Mouse (Mus musculus) limb, embryonic 13.5 days (tissue): ENCODE measurements around the gene Trpm8. TPM values are rescaled to one million over a fixed set of nuclear protein-coding genes. Genes with fewer than 3 reads are reported as not detected.

Experiments used
- ATAC-seq: fragments of 200-750 bp; cut with Nextera tagmentation; 2 replicates; pipeline ENCODE4 v1.8.0; 2017; ENCODE audit warnings: low read depth, moderate number of reproducible peaks, moderate TSS enrichment; ENCODE audit not compliant: low FRiP score
- H3K27ac ChIP-seq: fragments of 300-500 bp; sonication (generic); 2 replicates; pipeline ENCODE4 v1.5.1; 2015; ENCODE audit warnings: inconsistent platforms, mild to moderate bottlenecking, moderate library complexity
- H3K27me3 ChIP-seq: fragments of 300-500 bp; sonication (generic); 2 replicates; pipeline ENCODE4 v1.6.1; 2015; ENCODE audit warnings: mild to moderate bottlenecking, inconsistent platforms
- H3K36me3 ChIP-seq: fragments of 300-500 bp; sonication (generic); 2 replicates; pipeline ENCODE4 v1.6.1; 2015; ENCODE audit warnings: inconsistent platforms, mild to moderate bottlenecking, moderate library complexity
- H3K4me1 ChIP-seq: fragments of 300-500 bp; sonication (generic); 2 replicates; pipeline ENCODE4 v1.6.1; 2015; ENCODE audit warnings: inconsistent platforms
- H3K4me2 ChIP-seq: fragments of 300-500 bp; sonication (generic); replicated peaks from 2 replicates; pipeline ENCODE4 v1.6.1; 2015; ENCODE audit warnings: inconsistent platforms, mild to moderate bottlenecking, moderate library complexity
- H3K4me3 ChIP-seq: fragments of 300-500 bp; sonication (generic); 2 replicates; pipeline ENCODE4 v1.5.1; 2015; ENCODE audit warnings: moderate library complexity, mild to moderate bottlenecking, inconsistent platforms
- H3K9ac ChIP-seq: fragments of 300-500 bp; sonication (generic); 2 replicates; pipeline ENCODE4 v1.6.1; 2015; ENCODE audit warnings: mild to moderate bottlenecking, inconsistent platforms
- H3K9me3 ChIP-seq: fragments of 300-500 bp; sonication (generic); 2 replicates; pipeline ENCODE4 v1.6.1; 2016; ENCODE audit warnings: inconsistent platforms
- WGBS: fragments of 180-500 bp; shearing (Covaris S2); methylation state at CpG from one replicate; pipeline ENCODE4 v1.1.7; 2015; 5-methylcytosine and 5-hydroxymethylcytosine counted together
- polyA plus RNA-seq: library from polyadenylated mRNA; unstranded; fragments of >200 nt; fragmentation: Nextera tagmentation; extraction: Ambion mirVana; gene quantifications from 2 replicates; pipeline ENCODE4 v1.2.1, GENCODE M21; 2015

Gene Trpm8
- polyA plus RNA-seq, 1 experiment from 2014 or later = not detected

- Histone ChIP-seq H3K4me2 (no peak overlapping the region), H3K9ac (no peak overlapping the region), H3K4me1 (no peaks in the 10 kb centered on the region), H3K27me3 (no peaks in the 10 kb centered on the region), H3K9me3 (peaks cover 97% of the 10 kb centered on the region), H3K27ac (no peak overlapping the region), H3K36me3 (no peaks in the 10 kb centered on the region), H3K4me3 (no peak overlapping the region)
- ATAC-seq = 0 out of 2 replicates have a peak, but pooled peaks have one; percentile 1
- 65% methylated on average over 11 of the region's 11 CpGs for WGBS
Observed at GRCm38 (mm10) chr1:88235046-88235893, 42.2 kb upstream of the Trpm8 start.

DNA sequence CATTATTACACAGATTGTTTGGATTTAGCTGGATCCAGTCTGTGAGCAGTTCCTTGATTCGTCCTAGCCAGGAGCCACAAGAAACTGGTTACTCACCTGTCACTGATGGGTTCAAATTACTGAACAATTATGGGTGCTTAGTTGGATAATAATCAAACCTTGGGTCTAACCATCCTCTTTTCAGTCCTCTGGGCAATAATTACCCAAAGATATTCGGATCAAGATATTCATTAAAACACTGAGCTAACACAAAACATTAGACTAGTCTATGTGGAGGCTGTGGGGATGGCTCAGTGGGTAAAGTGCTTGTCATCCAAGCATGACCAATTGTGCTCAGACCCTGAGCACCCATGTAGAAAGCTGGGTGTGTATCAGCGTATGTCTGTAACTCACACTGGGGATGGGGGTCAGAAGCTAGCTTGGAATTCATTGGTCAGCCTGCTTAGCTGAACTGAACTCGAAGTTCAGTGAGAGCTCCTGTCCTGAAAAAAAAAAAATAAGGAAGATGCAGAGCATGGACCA is 41.5 kb upstream of the Trpm8 start:
- H3K9ac ChIP-seq = no peak overlapping the region
- H3K27me3 ChIP-seq = no peaks in the 10 kb centered on the region
- H3K36me3 ChIP-seq = no peaks in the 10 kb centered on the region
- 67% methylated on average over 4 of the region's 4 CpGs for WGBS
- H3K9me3 ChIP-seq = peaks cover 97% of the 10 kb centered on the region
- H3K4me1 ChIP-seq = no peaks in the 10 kb centered on the region
- H3K27ac ChIP-seq = no peak overlapping the region
- H3K4me3 ChIP-seq = no peak overlapping the region
- no peak for ATAC-seq
- no peak overlapping the region for H3K4me2 ChIP-seq

- no peak overlapping the region for H3K9ac ChIP-seq
- no peaks in the 10 kb centered on the region for H3K4me1 ChIP-seq
- peaks cover 95% of the 10 kb centered on the region for H3K9me3 ChIP-seq
- H3K27me3 ChIP-seq = no peaks in the 10 kb centered on the region
- no peak overlapping the region for H3K4me3 ChIP-seq
- ATAC-seq = no peak
- H3K27ac ChIP-seq = no peak overlapping the region
- H3K4me2 ChIP-seq = no peak overlapping the region
- H3K36me3 ChIP-seq = no peaks in the 10 kb centered on the region
- 79% methylated on average over 5 of the region's 5 CpGs for WGBS
Observed at GRCm38 (mm10) chr1:88237311-88237710, 40.1 kb upstream of the Trpm8 start.

DNA sequence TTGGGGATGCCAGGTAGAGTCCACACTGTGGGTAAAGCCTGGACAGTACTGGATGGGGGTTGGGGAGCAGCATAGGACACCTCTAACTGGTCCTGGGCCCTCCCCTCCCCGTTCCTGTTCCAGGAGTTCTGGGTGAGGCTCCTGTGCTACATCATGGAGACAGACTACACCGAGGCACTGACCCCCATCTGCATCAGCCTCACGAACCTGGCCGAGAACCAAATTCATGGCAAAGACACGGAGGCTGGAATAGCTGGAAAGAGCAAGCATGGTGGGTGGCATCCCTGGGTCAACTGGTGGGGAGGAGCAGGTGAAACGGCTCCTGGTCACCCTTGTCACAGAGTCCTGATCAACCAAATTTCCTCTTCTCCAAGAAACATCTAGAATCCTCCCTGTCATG is 38.7 kb upstream of the Trpm8 start:
- H3K9ac ChIP-seq = no peak overlapping the region
- H3K9me3 ChIP-seq = peaks cover 94% of the 10 kb centered on the region
- WGBS = 79% methylated on average over 6 of the region's 6 CpGs
- H3K4me2 ChIP-seq = no peak overlapping the region
- H3K4me3 ChIP-seq = no peak overlapping the region
- no peaks in the 10 kb centered on the region for H3K4me1 ChIP-seq
- H3K36me3 ChIP-seq = no peaks in the 10 kb centered on the region
- no peaks in the 10 kb centered on the region for H3K27me3 ChIP-seq
- H3K27ac ChIP-seq = no peak overlapping the region
- ATAC-seq = no peak

GRCm38 (mm10) chr1:88240072-88240471 is 37.4 kb upstream of the Trpm8 start:
- H3K27me3 ChIP-seq = no peaks in the 10 kb centered on the region
- no peak overlapping the region for H3K9ac ChIP-seq
- WGBS = 73% methylated on average over 5 of the region's 5 CpGs
- H3K4me1 ChIP-seq = no peaks in the 10 kb centered on the region
- H3K36me3 ChIP-seq = no peaks in the 10 kb centered on the region
- no peak overlapping the region for H3K4me2 ChIP-seq
- no peak for ATAC-seq
- no peak overlapping the region for H3K4me3 ChIP-seq
- no peak overlapping the region for H3K27ac ChIP-seq
- H3K9me3 ChIP-seq = peaks cover 94% of the 10 kb centered on the region

- Histone ChIP-seq H3K4me2 (no peak overlapping the region), H3K4me3 (no peak overlapping the region), H3K4me1 (no peaks in the 10 kb centered on the region), H3K9ac (no peak overlapping the region), H3K27ac (no peak overlapping the region), H3K9me3 (peaks cover 94% of the 10 kb centered on the region), H3K36me3 (no peaks in the 10 kb centered on the region), H3K27me3 (no peaks in the 10 kb centered on the region)
- 70% methylated on average over 4 of the region's 4 CpGs for WGBS
- ATAC-seq = no peak
Observed at GRCm38 (mm10) chr1:88240579-88240978, 36.9 kb upstream of the Trpm8 start.

GRCm38 (mm10) chr1:88243861-88244260 is 33.6 kb upstream of the Trpm8 start:
- 63% methylated on average over 5 of the region's 5 CpGs for WGBS
- H3K4me3 ChIP-seq = no peak overlapping the region
- H3K27me3 ChIP-seq = no peaks in the 10 kb centered on the region
- peaks cover 96% of the 10 kb centered on the region for H3K9me3 ChIP-seq
- no peak for ATAC-seq
- H3K4me2 ChIP-seq = no peak overlapping the region
- no peaks in the 10 kb centered on the region for H3K36me3 ChIP-seq
- H3K27ac ChIP-seq = no peak overlapping the region
- no peaks in the 10 kb centered on the region for H3K4me1 ChIP-seq
- no peak overlapping the region for H3K9ac ChIP-seq

DNA sequence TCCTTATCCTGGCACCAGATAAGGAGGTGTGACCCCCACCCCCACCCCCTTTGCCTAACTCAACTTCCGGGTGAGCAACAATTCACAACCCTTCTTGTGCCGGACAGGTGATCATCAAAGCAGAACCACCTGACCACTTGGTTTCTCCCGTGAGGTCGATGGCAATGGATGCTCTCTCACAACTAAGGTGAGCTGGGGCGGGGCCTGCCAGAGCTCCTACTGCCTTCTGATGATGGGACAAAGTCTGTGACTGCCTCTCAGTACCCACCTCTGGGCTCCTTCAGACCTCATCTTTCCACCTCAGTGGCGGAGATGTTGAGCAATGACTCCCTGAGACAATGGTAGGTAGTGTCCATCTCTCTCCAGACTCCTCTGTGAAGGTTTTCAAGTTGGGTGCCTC is 31.6 kb upstream of the Trpm8 start:
- H3K9me3 ChIP-seq = peaks cover 96% of the 10 kb centered on the region
- 76% methylated on average over 6 of the region's 6 CpGs for WGBS
- H3K4me3 ChIP-seq = no peak overlapping the region
- ATAC-seq = no peak
- H3K27me3 ChIP-seq = no peaks in the 10 kb centered on the region
- no peak overlapping the region for H3K4me2 ChIP-seq
- no peaks in the 10 kb centered on the region for H3K36me3 ChIP-seq
- H3K9ac ChIP-seq = no peak overlapping the region
- H3K4me1 ChIP-seq = no peaks in the 10 kb centered on the region
- no peak overlapping the region for H3K27ac ChIP-seq

GRCm38 (mm10) chr1:88246386-88246785 is 31.1 kb upstream of the Trpm8 start:
- Histone ChIP-seq H3K27me3 (no peaks in the 10 kb centered on the region), H3K36me3 (no peaks in the 10 kb centered on the region), H3K27ac (no peak overlapping the region), H3K4me2 (no peak overlapping the region), H3K9ac (no peak overlapping the region), H3K4me1 (no peaks in the 10 kb centered on the region), H3K4me3 (no peak overlapping the region), H3K9me3 (peaks cover 96% of the 10 kb centered on the region)
- WGBS = 44% methylated on average over 6 of the region's 6 CpGs
- no peak for ATAC-seq

DNA sequence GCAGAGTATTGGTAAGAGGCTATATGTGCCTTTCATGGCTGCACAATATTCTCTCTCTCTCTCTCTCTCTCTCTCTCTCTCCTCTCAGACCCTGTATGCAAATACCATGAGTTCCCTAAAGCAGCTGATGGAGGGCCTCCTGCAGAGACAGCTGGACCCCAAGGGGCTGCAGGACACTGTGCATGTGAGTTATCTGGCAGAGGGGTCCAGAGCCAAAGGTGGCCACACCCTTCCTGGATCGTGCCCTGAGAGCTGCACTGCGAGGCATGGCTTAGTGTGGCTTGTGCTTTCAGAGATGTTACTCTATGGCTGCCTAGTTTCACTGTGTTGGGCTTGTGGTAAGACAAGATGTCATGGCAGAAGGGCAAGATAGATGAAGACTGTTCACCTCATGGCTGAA is 29.8 kb upstream of the Trpm8 start:
- Histone ChIP-seq H3K27me3 (no peaks in the 10 kb centered on the region), H3K4me2 (no peak overlapping the region), H3K4me1 (no peaks in the 10 kb centered on the region), H3K4me3 (no peak overlapping the region), H3K36me3 (no peaks in the 10 kb centered on the region), H3K9ac (no peak overlapping the region), H3K9me3 (peaks cover 94% of the 10 kb centered on the region), H3K27ac (no peak overlapping the region)
- WGBS = 55% methylated on average over 2 of the region's 2 CpGs
- ATAC-seq = no peak

DNA sequence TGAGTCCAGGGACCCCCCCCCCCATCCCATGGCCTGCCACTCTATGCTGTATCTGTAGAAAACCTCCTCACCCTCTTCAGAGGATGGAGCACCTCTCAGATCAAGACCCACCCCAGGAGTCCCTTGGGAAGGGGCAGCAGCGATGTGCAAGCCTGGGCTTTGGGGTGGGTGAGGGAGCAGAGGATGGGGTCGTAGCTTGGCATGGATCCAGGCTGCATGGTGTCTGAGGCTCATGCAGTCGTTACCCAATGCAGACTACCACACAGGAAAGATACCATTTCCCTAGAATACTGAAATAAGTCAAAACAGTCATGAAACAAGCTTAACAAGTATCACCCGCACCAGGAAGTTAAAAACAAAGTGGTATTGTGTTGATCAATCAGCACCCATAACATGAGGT is 28.8 kb upstream of the Trpm8 start:
- 67% methylated on average over 4 of the region's 4 CpGs for WGBS
- no peaks in the 10 kb centered on the region for H3K36me3 ChIP-seq
- no peak overlapping the region for H3K4me3 ChIP-seq
- no peak overlapping the region for H3K9ac ChIP-seq
- H3K9me3 ChIP-seq = peaks cover 91% of the 10 kb centered on the region
- no peaks in the 10 kb centered on the region for H3K4me1 ChIP-seq
- no peak overlapping the region for H3K4me2 ChIP-seq
- H3K27ac ChIP-seq = no peak overlapping the region
- no peak for ATAC-seq
- H3K27me3 ChIP-seq = no peaks in the 10 kb centered on the region

- no peak overlapping the region for H3K4me3 ChIP-seq
- no peak for ATAC-seq
- H3K4me2 ChIP-seq = no peak overlapping the region
- no peak overlapping the region for H3K27ac ChIP-seq
- 75% methylated on average over 7 of the region's 7 CpGs for WGBS
- H3K4me1 ChIP-seq = no peaks in the 10 kb centered on the region
- H3K9ac ChIP-seq = no peak overlapping the region
- no peaks in the 10 kb centered on the region for H3K27me3 ChIP-seq
- peaks cover 87% of the 10 kb centered on the region for H3K9me3 ChIP-seq
- H3K36me3 ChIP-seq = no peaks in the 10 kb centered on the region
Observed at GRCm38 (mm10) chr1:88249596-88249995, 27.9 kb upstream of the Trpm8 start.

GRCm38 (mm10) chr1:88250023-88250422 is 27.4 kb upstream of the Trpm8 start:
- Histone ChIP-seq H3K27ac (no peak overlapping the region), H3K4me2 (no peak overlapping the region), H3K36me3 (no peaks in the 10 kb centered on the region), H3K27me3 (no peaks in the 10 kb centered on the region), H3K4me1 (no peaks in the 10 kb centered on the region), H3K9me3 (peaks cover 87% of the 10 kb centered on the region), H3K4me3 (no peak overlapping the region), H3K9ac (no peak overlapping the region)
- WGBS = 81% methylated on average over 5 of the region's 5 CpGs
- ATAC-seq = no peak
